Mouse (Mus musculus) urinary bladder, postnatal 14 days (tissue): ENCODE results near the gene Eif4g2.
A peak's percentile ranks its signal among the peaks of the same experiment; 100 is the strongest.

ENCODE experiments used
- DNase-seq: peaks from one replicate; pipeline ENCODE4 v3.0.0; 2021; ENCODE audit warnings: low spot score

Gene Eif4g2

GRCm38 (mm10) chr7:111069439-111070166, 13.2 kb downstream of the Eif4g2 start:
- DNase-seq, result no peak

GRCm38 (mm10) chr7:111068181-111068580, 14.6 kb downstream of the Eif4g2 start:
- DNase-seq, result no peak

- no peak for DNase-seq
These were observed 19.9 kb downstream of the Eif4g2 start for GRCm38 (mm10) chr7:111062971-111063370.

- no peak for DNase-seq
These were observed 23.3 kb downstream of the Eif4g2 start for GRCm38 (mm10) chr7:111059527-111059926.

GRCm38 (mm10) chr7:111055984-111056657, 26.7 kb downstream of the Eif4g2 start:
- DNase-seq, result no peak

GRCm38 (mm10) chr7:111055221-111055620, 27.6 kb downstream of the Eif4g2 start:
- DNase-seq, result no peak

- DNase-seq, result peak; percentile 64
These were observed 33.0 kb downstream of the Eif4g2 start for GRCm38 (mm10) chr7:111049652-111050421.

- DNase-seq, result no peak
These were observed 33.9 kb downstream of the Eif4g2 start for GRCm38 (mm10) chr7:111048920-111049319.

- peak; percentile 46 for DNase-seq
These were observed 53.7 kb downstream of the Eif4g2 start for GRCm38 (mm10) chr7:111029046-111029553.

- DNase-seq, result peak; percentile 95
These were observed 54.4 kb downstream of the Eif4g2 start, which contains the start of gene Ctr9 for GRCm38 (mm10) chr7:111028281-111029045. Ctr9 (plus strand) TSS chr7:111028951.

GRCm38 (mm10) chr7:111024912-111025311, 57.9 kb downstream of the Eif4g2 start:
- no peak for DNase-seq

GRCm38 (mm10) chr7:111024068-111024594, 58.7 kb downstream of the Eif4g2 start:
- DNase-seq, result peak; percentile 58

GRCm38 (mm10) chr7:111020814-111021213, 62.0 kb downstream of the Eif4g2 start:
- DNase-seq, result no peak
